Mouse (Mus musculus) heart, postnatal 0 days (tissue): ENCODE data around the gene Ube4b.

Experiments
- CTCF ChIP-seq: IDR thresholded peaks from 2 replicates; pipeline ENCODE4 v1.5.1; 2016; ENCODE audit warnings: antibody characterized with exemption, control low read depth, low read depth
- EP300 ChIP-seq: IDR thresholded peaks from 2 replicates; pipeline ENCODE4 v1.6.1; 2016; ENCODE audit warnings: antibody characterized with exemption, low read depth

DNA sequence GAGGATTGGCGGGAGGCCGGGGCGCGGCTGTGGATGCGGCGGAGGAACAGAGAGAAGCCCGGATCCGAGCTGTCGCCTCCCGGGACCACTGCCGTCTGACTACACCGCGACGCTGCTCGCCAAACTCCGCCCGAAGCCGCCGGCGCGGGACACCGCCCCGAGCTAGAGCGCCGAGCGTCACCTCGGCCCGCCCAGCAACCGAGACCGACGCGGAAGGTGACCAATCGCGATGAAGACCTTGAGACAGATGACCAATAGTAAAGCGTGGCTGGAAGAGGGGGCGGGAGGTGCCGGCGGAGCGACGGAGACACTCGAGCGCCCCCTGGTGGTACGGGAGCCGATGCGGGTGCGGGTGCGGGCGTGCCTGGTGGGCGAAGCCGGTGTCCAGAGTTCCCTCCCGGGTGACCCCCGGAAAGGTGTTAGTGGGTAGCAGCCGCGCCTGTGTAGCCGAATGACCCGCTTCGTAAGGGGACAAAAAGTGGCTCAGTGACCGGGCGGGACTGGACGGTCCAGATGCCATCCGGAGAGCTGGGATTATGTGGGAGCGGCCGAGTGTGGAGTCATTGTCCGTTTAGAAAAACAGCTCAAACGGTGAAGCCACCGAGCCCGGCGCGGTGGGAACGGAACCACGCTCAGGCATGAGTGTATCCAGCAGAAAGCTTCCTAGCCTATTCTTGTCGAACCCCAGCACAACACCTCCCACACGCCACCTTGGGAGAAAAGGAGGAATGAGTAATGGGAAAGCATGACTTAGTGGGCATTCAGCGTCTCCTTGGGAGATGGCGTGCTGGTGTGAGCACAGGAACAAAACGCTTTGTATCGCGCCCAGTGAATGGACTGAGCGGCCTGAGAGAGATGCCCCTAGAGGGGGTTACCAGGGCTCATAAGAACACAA, 118.7 kb downstream of the Ube4b start, which contains the start of gene Kif1b:
- TF ChIP-seq CTCF (peak; percentile 93), EP300 (peak; percentile 97)
